Mouse (Mus musculus) thymus, postnatal 4 days (tissue): ENCODE measurements at regions not wholly inside any gene's neighbourhood (a gene's known extent, or its start where the extent isn't known, plus 50 kb on each side); places are given as distances from the start of the nearest gene placed in this dataset.

Experiments used
- DNase-seq: peaks from one replicate; pipeline ENCODE4 v3.0.0; 2021

GRCm38 (mm10) chr3:34458766-34459165, 191.4 kb upstream of the Sox2 start:
- no peak for DNase-seq

GRCm38 (mm10) chr3:34457821-34458220, 192.4 kb upstream of the Sox2 start:
- no peak for DNase-seq

- peak; percentile 29 for DNase-seq
These were observed 193.4 kb upstream of the Sox2 start for GRCm38 (mm10) chr3:34456488-34457433.

- no peak for DNase-seq
These were observed 196.1 kb upstream of the Sox2 start for GRCm38 (mm10) chr3:34454026-34454624.

GRCm38 (mm10) chr3:34445354-34445753, 204.9 kb upstream of the Sox2 start:
- no peak for DNase-seq

- no peak for DNase-seq
These were observed 205.4 kb upstream of the Sox2 start for GRCm38 (mm10) chr3:34444802-34445201.

GRCm38 (mm10) chr3:34443731-34444628, 206.2 kb upstream of the Sox2 start:
- DNase-seq: no peak

GRCm38 (mm10) chr3:34443307-34443706, 206.9 kb upstream of the Sox2 start:
- no peak for DNase-seq

GRCm38 (mm10) chr3:34441792-34442191, 208.4 kb upstream of the Sox2 start:
- DNase-seq: no peak

- no peak for DNase-seq
These were observed 208.9 kb upstream of the Sox2 start for GRCm38 (mm10) chr3:34441266-34441665.

GRCm38 (mm10) chr3:34434901-34435300, 215.3 kb upstream of the Sox2 start:
- DNase-seq: no peak

GRCm38 (mm10) chr3:34427967-34428366, 222.2 kb upstream of the Sox2 start:
- no peak for DNase-seq

GRCm38 (mm10) chr3:34427495-34427894, 222.7 kb upstream of the Sox2 start:
- no peak for DNase-seq

- no peak for DNase-seq
These were observed 223.2 kb upstream of the Sox2 start for GRCm38 (mm10) chr3:34426955-34427354.

GRCm38 (mm10) chr3:34411915-34412306, 238.3 kb upstream of the Sox2 start:
- no peak for DNase-seq

- DNase-seq: no peak
These were observed 238.9 kb upstream of the Sox2 start for GRCm38 (mm10) chr3:34411142-34411914.

- DNase-seq: no peak
These were observed 246.6 kb upstream of the Sox2 start for GRCm38 (mm10) chr3:34403586-34403985.

- no peak for DNase-seq
These were observed 258.9 kb upstream of the Sox2 start for GRCm38 (mm10) chr3:34391275-34391674.

GRCm38 (mm10) chr3:34384965-34385505, 265.2 kb upstream of the Sox2 start:
- no peak for DNase-seq

- no peak for DNase-seq
These were observed 272.3 kb upstream of the Sox2 start for GRCm38 (mm10) chr3:34377913-34378312.

- no peak for DNase-seq
These were observed 272.9 kb upstream of the Sox2 start for GRCm38 (mm10) chr3:34377329-34377728.

- DNase-seq: no peak
These were observed 278.8 kb upstream of the Sox2 start for GRCm38 (mm10) chr3:34371418-34371817.
